Mouse (Mus musculus) brain, embryonic 14.5 days (tissue): ENCODE data around the gene Akt3.

Source experiments
- CTCF ChIP-seq: fragments of 200-500 bp; IDR thresholded peaks from 2 replicates; pipeline ENCODE4 v1.5.1; 2012; ENCODE audit warnings: inconsistent platforms, mild to moderate bottlenecking, moderate library complexity, borderline replicate concordance; ENCODE audit not compliant: insufficient read depth, insufficient read length; ENCODE audit errors: extremely low read depth
- POLR2A ChIP-seq: fragments of 200-500 bp; IDR thresholded peaks from 2 replicates; pipeline ENCODE4 v1.6.1; 2012; ENCODE audit warnings: mild to moderate bottlenecking, inconsistent platforms, borderline replicate concordance; ENCODE audit not compliant: poor library complexity, insufficient read depth, insufficient read length, severe bottlenecking; ENCODE audit errors: extremely low read depth

DNA sequence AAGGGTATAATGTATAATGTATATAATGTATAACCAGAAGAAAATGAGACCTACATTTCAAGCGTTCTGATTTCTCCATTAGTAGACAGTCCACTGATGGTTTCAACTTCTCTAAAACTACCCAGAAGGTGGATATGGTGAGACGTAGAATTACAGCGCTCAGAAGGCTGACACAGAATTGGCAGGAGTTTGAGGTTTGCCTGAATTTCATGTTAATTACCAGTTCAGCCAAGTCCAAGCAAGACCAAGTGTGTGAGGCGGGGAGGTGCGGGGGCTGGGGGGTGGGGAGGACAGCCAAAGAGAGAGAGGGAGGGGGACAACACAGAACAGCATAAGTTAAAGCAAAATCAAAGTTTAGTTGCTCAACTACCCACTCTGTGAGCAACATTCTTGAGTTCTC, 23.5 kb downstream of the Akt3 start:
- TF ChIP-seq POLR2A, result no peak
- TF ChIP-seq CTCF, result no peak
